Mouse (Mus musculus) liver, adult 2 months (tissue): Measurements from ENCODE around the gene Shc2.

Experiments used
- CTCF ChIP-seq: fragments of 200-500 bp; IDR thresholded peaks from 2 replicates; pipeline ENCODE4 v1.5.1; 2011; ENCODE audit warnings: low read depth, low read length, control low read depth
- POLR2A ChIP-seq: fragments of 200-500 bp; IDR thresholded peaks from 2 replicates; pipeline ENCODE4 v1.6.1; 2011; ENCODE audit warnings: low read length, control low read depth; ENCODE audit not compliant: insufficient read depth; ENCODE audit errors: extremely low read depth

- TF ChIP-seq POLR2A (no peak), CTCF (no peak)
Observed at GRCm38 (mm10) chr10:79580356-79580755, 57.4 kb downstream of the Shc2 start.
